ENCODE assay signal across 8 mouse cellular contexts in genomic region chr7:81932521-81933045, GRCm38 (mm10). TPM values are rescaled to one million over a fixed set of nuclear protein-coding genes. Genes with fewer than 3 reads are reported as not detected.
DNase-seq lines count a peak whose midpoint lies in the region; ATAC-seq and TF ChIP-seq lines count a peak whose summit lies in the region.

No protein-coding gene starts in this region.

- H3K9ac ChIP-seq in lung, postnatal 0 days (replicated peaks; ENCODE audit: low read depth) = 0 out of 2 replicates have a peak overlapping the region, but pooled peaks have one; percentile 52
- peak overlapping the region; percentile 98 for H3K9ac ChIP-seq in forebrain, embryonic 14.5 days (ENCODE audit: low read length)
- peak overlapping the region; percentile 75; the same call in 1 of the 2 replicates for H3K9ac ChIP-seq in stomach, embryonic 15.5 days

- TF ChIP-seq EP300 in lung, postnatal 0 days (IDR thresholded peaks at IDR 0.05) = no peak

- H3K27me3 ChIP-seq in lung, postnatal 0 days (replicated peaks; ENCODE audit: insufficient read depth, low read length) = peaks cover 10% of the 10 kb centered on the region
- no peaks in the 10 kb centered on the region for H3K27me3 ChIP-seq in forebrain, embryonic 14.5 days (replicated peaks; ENCODE audit: control insufficient read depth, insufficient read depth, low read length)
- no peaks in the 10 kb centered on the region for H3K27me3 ChIP-seq in stomach, embryonic 15.5 days (replicated peaks)
- H3K27me3 ChIP-seq in thymus, adult 2 months (ENCODE audit: control insufficient read depth, insufficient read depth, low read length) = no peaks in the 10 kb centered on the region; the same call in 1 of the 2 replicates

- no peak for TF ChIP-seq POLR2A in thymus, adult 2 months (IDR thresholded peaks at IDR 0.05; ENCODE audit: control insufficient read depth, extremely low read depth, insufficient read depth, low read length, poor library complexity)

- H3K4me1 ChIP-seq in lung, postnatal 0 days (ENCODE audit: insufficient read depth, low read depth, low read length) = no peaks in the 10 kb centered on the region; the same call in 1 of the 2 replicates
- H3K4me1 ChIP-seq in forebrain, embryonic 14.5 days (ENCODE audit: control insufficient read depth, insufficient read depth, low read length) = peaks cover 25% of the 10 kb centered on the region
- no peaks in the 10 kb centered on the region for H3K4me1 ChIP-seq in stomach, embryonic 15.5 days
- peaks cover 12% of the 10 kb centered on the region for H3K4me1 ChIP-seq in thymus, adult 2 months (replicated peaks; ENCODE audit: control insufficient read depth, insufficient read depth, low read length)

- DNase-seq in lung, postnatal 0 days (ENCODE audit: low spot score) = peak; percentile 6
- DNase-seq in lung, postnatal 25 days (ENCODE audit: low spot score) = no peak
- peak; percentile 14 for DNase-seq in forebrain, embryonic 14.5 days (ENCODE audit: low spot score)
- DNase-seq in kidney, postnatal 14 days = peak; percentile 12
- DNase-seq in right cerebral cortex, postnatal 14 days = no peak
- no peak for DNase-seq in thymus, adult 2 months
- DNase-seq in frontal cortex, postnatal 36 days (ENCODE audit: low spot score in 2 of 2) = no peak

- no peak for ATAC-seq in lung, postnatal 0 days
- ATAC-seq in forebrain, embryonic 14.5 days = no peak
- no peak for ATAC-seq in stomach, embryonic 15.5 days (ENCODE audit: insufficient read depth, low FRiP score, low read depth)

- peak overlapping the region; percentile 70 for H3K4me3 ChIP-seq in lung, postnatal 0 days (ENCODE audit: low read depth, low read length)
- H3K4me3 ChIP-seq in forebrain, embryonic 14.5 days (ENCODE audit: low read depth, low read length) = peak overlapping the region; percentile 95
- peak overlapping the region; percentile 73 for H3K4me3 ChIP-seq in stomach, embryonic 15.5 days (replicated peaks)
- H3K4me3 ChIP-seq in thymus, adult 2 months (ENCODE audit: control insufficient read depth, insufficient read depth, low read length) = no peak overlapping the region

- H3K36me3 ChIP-seq in lung, postnatal 0 days (ENCODE audit: insufficient read depth, low read length) = no peaks in the 10 kb centered on the region
- no peaks in the 10 kb centered on the region for H3K36me3 ChIP-seq in forebrain, embryonic 14.5 days (ENCODE audit: control insufficient read depth, insufficient read depth, low read length)
- no peaks in the 10 kb centered on the region for H3K36me3 ChIP-seq in stomach, embryonic 15.5 days
- no peaks in the 10 kb centered on the region for H3K36me3 ChIP-seq in thymus, adult 2 months (ENCODE audit: control insufficient read depth, insufficient read depth, low read length)

- no peaks in the 10 kb centered on the region for H3K9me3 ChIP-seq in lung, postnatal 0 days (ENCODE audit: low read length)
- no peaks in the 10 kb centered on the region for H3K9me3 ChIP-seq in forebrain, embryonic 14.5 days (replicated peaks; ENCODE audit: control insufficient read depth, low read length)
- H3K9me3 ChIP-seq in stomach, embryonic 15.5 days = no peaks in the 10 kb centered on the region

- no peak for TF ChIP-seq CTCF in lung, postnatal 0 days (IDR thresholded peaks at IDR 0.05)
- TF ChIP-seq CTCF in thymus, adult 2 months (IDR thresholded peaks at IDR 0.05; ENCODE audit: borderline replicate concordance, control insufficient read depth, extremely low read depth, insufficient read depth, low read length, poor library complexity) = no peak

- no peak overlapping the region for H3K27ac ChIP-seq in lung, postnatal 0 days (ENCODE audit: low read length)
- no peak overlapping the region for H3K27ac ChIP-seq in forebrain, embryonic 14.5 days (ENCODE audit: low read depth, low read length)
- H3K27ac ChIP-seq in stomach, embryonic 15.5 days = no peak overlapping the region
- H3K27ac ChIP-seq in thymus, adult 2 months (ENCODE audit: control insufficient read depth, insufficient read depth, low read length) = no peak overlapping the region

- WGBS in lung, postnatal 0 days = 36% methylated on average over 5 of the region's 5 CpGs
- 22% methylated on average over 5 of the region's 5 CpGs for WGBS in forebrain, embryonic 14.5 days
- WGBS in stomach, embryonic 15.5 days = 34% methylated on average over 5 of the region's 5 CpGs
- 55% methylated on average over 5 of the region's 5 CpGs for WGBS in thymus, adult 2 months

- H3K4me2 ChIP-seq in lung, postnatal 0 days (replicated peaks; ENCODE audit: low read depth, low read length) = peak overlapping the region; percentile 93
- H3K4me2 ChIP-seq in forebrain, embryonic 14.5 days (ENCODE audit: low read length) = peak overlapping the region; percentile 74
- peak overlapping the region; percentile 89 for H3K4me2 ChIP-seq in stomach, embryonic 15.5 days

RNA-seq across cellular contexts. Expression of gene Hdgfl3, which starts 1.7 kb away (rescaled TPM):
- polyA plus RNA-seq in lung, postnatal 0 days (2015; fragmentation: Nextera tagmentation; extraction: Ambion mirVana) = 6.1 and 6.4 TPM in 2 replicates
- polyA plus RNA-seq in forebrain, embryonic 14.5 days (2014; fragmentation: Nextera tagmentation; extraction: Ambion mirVana) = 62.2 and 62.3 TPM in 2 replicates
- polyA plus RNA-seq in stomach, embryonic 15.5 days (2015; fragmentation: Nextera tagmentation; extraction: Ambion mirVana) = 12.0 and 12.4 TPM in 2 replicates
- polyA plus RNA-seq in thymus, adult 2 months (2012; rRNA removed) = 5.1 TPM in 2 replicates

RNA-seq across cellular contexts. Expression of gene Bnc1, which starts 59.5 kb away (rescaled TPM):
- polyA plus RNA-seq in lung, postnatal 0 days (2015; fragmentation: Nextera tagmentation; extraction: Ambion mirVana) = 0.58 and 0.61 TPM in 2 replicates
- 0.06 and 0.15 TPM in 2 replicates for polyA plus RNA-seq in forebrain, embryonic 14.5 days (2014; fragmentation: Nextera tagmentation; extraction: Ambion mirVana)
- polyA plus RNA-seq in stomach, embryonic 15.5 days (2015; fragmentation: Nextera tagmentation; extraction: Ambion mirVana) = 3.8 and 4.0 TPM in 2 replicates
- polyA plus RNA-seq in thymus, adult 2 months (2012; rRNA removed) = 1.1 and 1.5 TPM in 2 replicates

Comparison
In these comparisons a context has a peak if more than half of its experiments do, and no peak if none do; other contexts are left out.
1. DNase-seq: peak in lung, postnatal 0 days (single experiment), forebrain, embryonic 14.5 days (single experiment) and kidney, postnatal 14 days (single experiment); none in lung, postnatal 25 days (single experiment), right cerebral cortex, postnatal 14 days (single experiment), thymus, adult 2 months (single experiment) and frontal cortex, postnatal 36 days (0 of 2).
2. Peak in every context shown above with its lines, with median percentiles within 50 percentile points of each other: H3K4me2 ChIP-seq and H3K9ac ChIP-seq.